Mouse (Mus musculus) liver, adult 2 months (tissue): Measurements from ENCODE around the gene Kdm6b. TPM values are rescaled to one million over a fixed set of nuclear protein-coding genes. Genes with fewer than 3 reads are reported as not detected.

Source experiments
- DNase-seq: peaks from one replicate; pipeline ENCODE4 v3.0.0-alpha.2; 2011; ENCODE audit warnings: low read depth, low spot score; ENCODE audit errors: extremely low read depth
- H3K27ac ChIP-seq: fragments of 200-500 bp; replicated peaks from 2 replicates; pipeline ENCODE4 v1.5.1; 2012; ENCODE audit warnings: low read depth, mild to moderate bottlenecking, control low read depth, inconsistent platforms, low read length; ENCODE audit not compliant: insufficient read depth
- H3K27me3 ChIP-seq: fragments of 200-500 bp; 2 replicates; pipeline ENCODE4 v1.6.1; 2012; ENCODE audit warnings: mild to moderate bottlenecking, moderate library complexity, low read length, inconsistent platforms; ENCODE audit not compliant: control insufficient read depth, insufficient read depth
- H3K36me3 ChIP-seq: fragments of 200-500 bp; 2 replicates; pipeline ENCODE4 v1.6.1; 2012; ENCODE audit warnings: low read length, inconsistent platforms; ENCODE audit not compliant: control insufficient read depth, insufficient read depth
- H3K4me1 ChIP-seq: fragments of 200-500 bp; 2 replicates; pipeline ENCODE4 v1.6.1; 2011; ENCODE audit warnings: low read length; ENCODE audit not compliant: control insufficient read depth, insufficient read depth
- H3K4me3 ChIP-seq: fragments of 200-500 bp; 2 replicates; pipeline ENCODE4 v1.5.1; 2011; ENCODE audit warnings: low read depth, mild to moderate bottlenecking, control low read depth, low read length, moderate library complexity; ENCODE audit not compliant: insufficient read depth
- H3K79me2 ChIP-seq: fragments of 200-500 bp; 2 replicates; pipeline ENCODE4 v1.6.1; 2012; ENCODE audit warnings: inconsistent platforms, mild to moderate bottlenecking, low read length, moderate library complexity; ENCODE audit not compliant: control insufficient read depth, insufficient read depth
- H3K9ac ChIP-seq: fragments of 200-500 bp; 2 replicates; pipeline ENCODE4 v1.6.1; 2012; ENCODE audit warnings: low read depth, mild to moderate bottlenecking, control low read depth, inconsistent platforms, low read length
- CTCF ChIP-seq: fragments of 200-500 bp; IDR thresholded peaks from 2 replicates; pipeline ENCODE4 v1.5.1; 2011; ENCODE audit warnings: low read depth, low read length, control low read depth
- POLR2A ChIP-seq: fragments of 200-500 bp; IDR thresholded peaks from 2 replicates; pipeline ENCODE4 v1.6.1; 2011; ENCODE audit warnings: low read length, control low read depth; ENCODE audit not compliant: insufficient read depth; ENCODE audit errors: extremely low read depth
- WGBS: fragments of 180-500 bp; shearing (Covaris S2); methylation state at CpG from one replicate; pipeline ENCODE4 v1.1.7; 2018; 5-methylcytosine and 5-hydroxymethylcytosine counted together
- polyA plus RNA-seq: library from polyadenylated mRNA; depleted of rRNA; stranded (reverse); fragments of >200 nt; gene quantifications from 2 replicates; pipeline ENCODE4 v1.2.3, GENCODE M21; 2012
- total RNA-seq: library from RNA; depleted of rRNA; stranded (reverse); fragments of >200 nt; gene quantifications from 2 replicates; pipeline ENCODE4 v1.2.3, GENCODE M21; 2014

Gene Kdm6b
- total and polyA plus RNA-seq, 2 experiments, result 1.6 to 4.2 TPM

GRCm38 (mm10) chr11:69372056-69372779, 41.3 kb downstream of the Kdm6b start:
- WGBS, result 79% methylated on average over 12 of the region's 12 CpGs
- no peak overlapping the region for H3K4me3 ChIP-seq
- no peak for DNase-seq
- TF ChIP-seq POLR2A (no peak), CTCF (no peak)
- no peaks in the 10 kb centered on the region for H3K27me3 ChIP-seq
- H3K27ac ChIP-seq, result no peak overlapping the region
- H3K36me3 ChIP-seq, result no peaks in the 10 kb centered on the region
- peaks cover 11% of the 10 kb centered on the region for H3K4me1 ChIP-seq
- H3K9ac ChIP-seq, result no peak overlapping the region
- no peaks in the 10 kb centered on the region; the same call in 1 of the 2 replicates for H3K79me2 ChIP-seq

- no peaks in the 10 kb centered on the region for H3K27me3 ChIP-seq
- no peak overlapping the region for H3K9ac ChIP-seq
- WGBS, result 74% methylated on average over 12 of the region's 12 CpGs
- no peak for DNase-seq
- H3K4me3 ChIP-seq, result no peak overlapping the region
- H3K27ac ChIP-seq, result no peak overlapping the region
- H3K4me1 ChIP-seq, result peaks cover 7% of the 10 kb centered on the region
- H3K36me3 ChIP-seq, result no peaks in the 10 kb centered on the region
- TF ChIP-seq CTCF (no peak), POLR2A (no peak)
- H3K79me2 ChIP-seq, result no peaks in the 10 kb centered on the region; the same call in 1 of the 2 replicates
Observed at GRCm38 (mm10) chr11:69371601-69372000, 41.9 kb downstream of the Kdm6b start.

- peak overlapping the region; percentile 1; the same call in 1 of the 2 replicates for H3K27ac ChIP-seq
- H3K4me3 ChIP-seq, result no peak overlapping the region
- H3K79me2 ChIP-seq, result no peaks in the 10 kb centered on the region; the same call in 1 of the 2 replicates
- WGBS, result 12% methylated on average over 9 of the region's 9 CpGs
- DNase-seq, result peak; percentile 61
- peaks cover 9% of the 10 kb centered on the region for H3K4me1 ChIP-seq
- no peaks in the 10 kb centered on the region for H3K36me3 ChIP-seq
- H3K9ac ChIP-seq, result no peak overlapping the region
- no peak for TF ChIP-seq POLR2A
- no peak for TF ChIP-seq CTCF
- no peaks in the 10 kb centered on the region for H3K27me3 ChIP-seq
Observed at GRCm38 (mm10) chr11:69370817-69371215, 42.7 kb downstream of the Kdm6b start.

- DNase-seq, result no peak
- no peaks in the 10 kb centered on the region; the same call in 1 of the 2 replicates for H3K79me2 ChIP-seq
- peaks cover 15% of the 10 kb centered on the region for H3K4me1 ChIP-seq
- no peak overlapping the region for H3K4me3 ChIP-seq
- no peak overlapping the region for H3K9ac ChIP-seq
- H3K36me3 ChIP-seq, result no peaks in the 10 kb centered on the region
- no peaks in the 10 kb centered on the region for H3K27me3 ChIP-seq
- TF ChIP-seq POLR2A (no peak), CTCF (no peak)
- peak overlapping the region; percentile 1; the same call in 1 of the 2 replicates for H3K27ac ChIP-seq
- 40% methylated on average over 2 of the region's 2 CpGs for WGBS
Observed at GRCm38 (mm10) chr11:69369990-69370816, 43.3 kb downstream of the Kdm6b start.

- DNase-seq, result no peak
- Histone ChIP-seq H3K27me3 (no peaks in the 10 kb centered on the region), H3K36me3 (no peaks in the 10 kb centered on the region), H3K79me2 (no peaks in the 10 kb centered on the region; the same call in 1 of the 2 replicates), H3K4me3 (peak within 1 kb of the TSS; percentile 81), H3K4me1 (peaks cover 16% of the 10 kb centered on the region), H3K9ac (peak within 1 kb of the TSS; percentile 97), H3K27ac (peak within 1 kb of the TSS; percentile 86)
- WGBS, result 4% methylated on average over 20 of the region's 34 CpGs
- TF ChIP-seq POLR2A, result no peak
- no peak for TF ChIP-seq CTCF
Observed at GRCm38 (mm10) chr11:69369215-69369989, 44.1 kb downstream of the Kdm6b start, which contains the start of gene Chd3. TSS of gene Chd3 (minus strand) at chr11:69369406.
